Mouse (Mus musculus): ENCODE data around the gene Trim7. TPM values are rescaled to one million over a fixed set of nuclear protein-coding genes. Genes with fewer than 3 reads are reported as not detected.
"Not testable (repeated sequence)": the region's sequence is repeated elsewhere in the genome, so short reads cannot be mapped to it uniquely, and the experiment has no call there.

Trim7 gene
- polyA plus RNA-seq, 1 experiment from 2014 or later: 0.80 TPM

DNA sequence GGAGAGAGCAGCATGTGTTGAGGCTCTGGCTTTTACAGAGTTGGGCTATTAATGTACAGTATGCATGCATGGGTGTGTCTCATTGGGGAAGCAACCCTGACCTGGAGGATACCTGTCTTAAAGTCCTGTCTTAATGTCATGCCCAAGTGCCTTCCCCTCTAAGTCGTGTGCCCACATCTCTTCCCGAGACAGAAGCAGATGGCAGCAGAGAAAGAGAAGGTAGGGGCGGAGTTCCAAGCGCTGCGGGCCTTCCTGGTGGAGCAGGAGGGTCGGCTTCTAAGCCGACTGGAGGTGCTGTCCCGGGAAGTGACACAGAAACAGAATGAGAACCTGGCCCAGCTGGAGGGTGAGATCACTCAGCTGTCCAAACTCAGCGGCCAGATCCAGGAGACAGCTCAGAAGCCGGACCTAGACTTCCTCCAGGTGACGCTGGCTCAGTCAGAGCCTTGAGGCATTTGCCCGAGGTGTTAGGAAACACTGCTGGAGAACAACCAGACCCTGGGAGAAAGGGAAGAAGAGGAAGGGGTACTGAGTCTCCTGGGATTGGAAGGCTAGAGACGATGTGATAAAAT lies 19.4 kb downstream of the Trim7 start:
- Histone ChIP-seq H3K27ac (no peak overlapping the region), H3K4me2 (no peak overlapping the region), H3K36me3 (ENCODE audit: poor library complexity, severe bottlenecking) (no peaks in the 10 kb centered on the region), H3K9me3 (replicated peaks) (no peaks in the 10 kb centered on the region), H3K4me3 (no peak overlapping the region), H3K27me3 (peaks cover 10% of the 10 kb centered on the region), H3K9ac (no peak overlapping the region), H3K4me1 (no peaks in the 10 kb centered on the region)
- 42% methylated on average over 13 of the region's 13 CpGs for WGBS
- no peak for ATAC-seq

GRCm38 (mm10) chr11:48846362-48846761 lies 20.4 kb downstream of the Trim7 start:
- ATAC-seq; H3K27ac ChIP-seq; H3K4me2 ChIP-seq; H3K9me3 ChIP-seq (replicated peaks); H3K4me3 ChIP-seq; H3K36me3 ChIP-seq (ENCODE audit: poor library complexity, severe bottlenecking); H3K9ac ChIP-seq; H3K4me1 ChIP-seq: not testable (repeated sequence)
- H3K27me3 ChIP-seq: peaks cover 10% of the 10 kb centered on the region
- 78% methylated on average over 2 of the region's 2 CpGs for WGBS

DNA sequence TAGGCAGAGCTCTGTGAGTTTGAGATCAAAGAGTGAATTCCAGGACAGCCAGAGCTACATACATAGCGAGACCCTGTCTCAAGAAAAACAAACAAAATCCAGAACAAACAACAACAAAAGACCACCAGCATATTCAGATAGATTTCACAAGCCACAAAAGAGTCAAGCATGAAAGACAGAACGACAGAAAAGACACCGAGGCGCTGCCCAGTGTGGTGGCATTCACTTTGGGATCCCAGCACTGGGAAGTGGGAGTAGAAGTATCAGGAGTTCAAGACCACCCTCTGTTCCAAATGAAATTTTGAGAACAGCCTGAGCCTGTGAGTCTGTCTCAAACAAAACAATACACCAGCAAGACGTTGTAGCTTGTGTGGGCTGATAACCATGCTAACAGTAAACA lies 20.9 kb downstream of the Trim7 start:
- Histone ChIP-seq H3K9me3 (replicated peaks) (no peaks in the 10 kb centered on the region), H3K27ac (no peak overlapping the region), H3K4me1 (no peaks in the 10 kb centered on the region), H3K36me3 (ENCODE audit: poor library complexity, severe bottlenecking) (no peaks in the 10 kb centered on the region), H3K4me2 (no peak overlapping the region), H3K4me3 (no peak overlapping the region), H3K9ac (no peak overlapping the region), H3K27me3 (peaks cover 10% of the 10 kb centered on the region)
- ATAC-seq: no peak
- 66% methylated on average over 5 of the region's 5 CpGs for WGBS

GRCm38 (mm10) chr11:48850240-48850639 lies 24.3 kb downstream of the Trim7 start:
- no peak for ATAC-seq
- no peaks in the 10 kb centered on the region for H3K36me3 ChIP-seq (ENCODE audit: poor library complexity, severe bottlenecking)
- no peak overlapping the region for H3K9ac ChIP-seq
- WGBS: 59% methylated on average over 2 of the region's 2 CpGs
- no peak overlapping the region for H3K4me3 ChIP-seq
- H3K27ac ChIP-seq: no peak overlapping the region
- peaks cover 26% of the 10 kb centered on the region for H3K4me1 ChIP-seq
- H3K4me2 ChIP-seq: no peak overlapping the region
- peaks cover 10% of the 10 kb centered on the region; the same call in 1 of the 2 replicates for H3K27me3 ChIP-seq
- no peaks in the 10 kb centered on the region for H3K9me3 ChIP-seq (replicated peaks)

DNA sequence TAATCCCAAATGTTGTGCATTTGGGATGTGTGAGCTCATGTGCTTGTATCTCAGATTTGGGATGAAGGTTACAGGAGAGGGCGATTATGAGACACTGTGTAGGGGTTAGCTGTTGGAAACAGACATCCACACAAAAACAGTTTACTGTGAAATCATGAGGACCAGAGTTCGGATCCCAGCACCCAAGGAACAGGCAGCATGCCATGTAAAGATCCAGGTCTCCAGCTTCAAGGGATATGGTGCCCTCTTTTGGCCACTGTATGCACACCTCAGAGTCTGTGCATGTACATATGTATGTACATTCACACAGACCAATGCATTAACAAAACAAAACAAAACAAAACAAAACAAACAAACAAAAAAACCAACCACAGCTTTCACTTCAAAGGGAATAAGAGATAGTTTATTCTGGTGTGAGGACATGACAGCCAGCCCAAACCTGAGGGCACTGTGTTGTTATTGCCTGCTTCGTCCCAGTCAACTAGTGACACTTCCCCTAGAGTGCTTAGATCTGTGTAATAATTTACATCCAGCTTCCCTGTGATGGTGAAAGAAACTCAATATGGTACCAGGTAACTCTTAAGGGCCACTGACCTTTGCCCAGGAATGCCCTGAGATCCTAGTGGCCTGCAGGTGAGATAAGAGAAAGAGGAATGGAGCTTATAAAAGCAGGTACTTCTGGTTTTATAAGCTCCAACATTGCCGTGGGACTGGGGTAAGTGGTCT lies 25.5 kb downstream of the Trim7 start:
- 79% methylated on average over 4 of the region's 4 CpGs for WGBS
- H3K27me3 ChIP-seq: peaks cover 10% of the 10 kb centered on the region; the same call in 1 of the 2 replicates

GRCm38 (mm10) chr11:48852190-48852589 lies 26.2 kb downstream of the Trim7 start:
- H3K36me3 ChIP-seq (ENCODE audit: poor library complexity, severe bottlenecking): no peaks in the 10 kb centered on the region
- H3K27ac ChIP-seq: no peak overlapping the region
- peak overlapping the region; percentile 85; the same call in 1 of the 2 replicates for H3K4me2 ChIP-seq
- WGBS: 75% methylated on average over 4 of the region's 4 CpGs
- H3K9me3 ChIP-seq (replicated peaks): no peaks in the 10 kb centered on the region
- H3K27me3 ChIP-seq: peaks cover 10% of the 10 kb centered on the region; the same call in 1 of the 2 replicates
- H3K4me1 ChIP-seq: peaks cover 26% of the 10 kb centered on the region
- no peak for ATAC-seq
- H3K4me3 ChIP-seq: peak overlapping the region; percentile 61; the same call in 1 of the 2 replicates
- H3K9ac ChIP-seq: no peak overlapping the region

More for the DNA sequence above, 25.5 kb downstream of the Trim7 start:
- Histone ChIP-seq H3K9ac (no peak overlapping the region), H3K27ac (no peak overlapping the region), H3K4me2 (no peak overlapping the region), H3K4me3 (no peak overlapping the region), H3K9me3 (replicated peaks) (no peaks in the 10 kb centered on the region), H3K36me3 (ENCODE audit: poor library complexity, severe bottlenecking) (no peaks in the 10 kb centered on the region), H3K4me1 (peaks cover 26% of the 10 kb centered on the region)
- no peak for ATAC-seq

DNA sequence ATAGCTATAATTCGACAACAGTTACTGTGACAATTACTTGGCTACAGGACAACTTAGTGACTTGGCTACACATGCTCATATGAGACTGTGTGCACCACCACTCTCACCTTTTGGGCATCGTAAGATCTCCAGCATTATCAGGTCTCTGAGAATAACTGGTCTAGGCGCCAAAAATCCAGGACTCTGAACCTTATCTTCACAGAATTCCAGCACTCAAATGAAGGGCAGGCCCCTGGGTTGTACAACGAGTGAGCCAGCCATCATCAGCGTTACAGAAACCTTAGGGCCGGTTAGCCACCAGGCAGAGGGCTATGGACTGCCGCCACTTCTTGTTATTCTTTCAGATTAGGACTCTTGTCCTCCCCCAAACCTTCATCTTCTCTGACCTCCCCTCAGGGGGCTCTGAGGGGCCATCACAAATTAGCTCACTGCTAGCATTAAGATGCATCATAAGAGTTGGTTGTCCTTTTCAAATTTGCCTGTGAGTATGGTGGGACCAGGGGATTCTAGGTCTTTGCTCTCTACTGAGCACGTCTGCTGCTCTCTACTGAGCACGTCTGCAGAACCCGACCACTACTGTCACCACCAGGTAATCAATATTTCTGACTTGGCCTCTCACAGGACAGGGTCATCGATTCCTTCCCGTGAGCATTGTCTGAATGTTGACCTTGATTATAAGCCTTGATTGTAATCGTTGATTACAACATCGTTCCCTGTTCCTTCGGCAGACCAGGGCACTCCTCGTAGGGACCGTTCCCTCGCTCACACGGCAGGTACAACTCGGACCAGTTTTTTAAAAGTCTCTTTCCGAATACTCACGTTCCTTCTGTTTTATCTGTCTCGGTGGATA lies 26.9 kb downstream of the Trim7 start:
- no peak overlapping the region for H3K27ac ChIP-seq
- H3K4me1 ChIP-seq: peaks cover 29% of the 10 kb centered on the region
- 7% methylated on average over 23 of the region's 23 CpGs for WGBS
- ATAC-seq: peak; percentile 9
- H3K9ac ChIP-seq: peak overlapping the region; percentile 65
- H3K4me3 ChIP-seq: peak overlapping the region; percentile 61
- H3K9me3 ChIP-seq (replicated peaks): no peaks in the 10 kb centered on the region
- peak overlapping the region; percentile 85 for H3K4me2 ChIP-seq
- peaks cover 10% of the 10 kb centered on the region; the same call in 1 of the 2 replicates for H3K27me3 ChIP-seq
- no peaks in the 10 kb centered on the region for H3K36me3 ChIP-seq (ENCODE audit: poor library complexity, severe bottlenecking)

DNA sequence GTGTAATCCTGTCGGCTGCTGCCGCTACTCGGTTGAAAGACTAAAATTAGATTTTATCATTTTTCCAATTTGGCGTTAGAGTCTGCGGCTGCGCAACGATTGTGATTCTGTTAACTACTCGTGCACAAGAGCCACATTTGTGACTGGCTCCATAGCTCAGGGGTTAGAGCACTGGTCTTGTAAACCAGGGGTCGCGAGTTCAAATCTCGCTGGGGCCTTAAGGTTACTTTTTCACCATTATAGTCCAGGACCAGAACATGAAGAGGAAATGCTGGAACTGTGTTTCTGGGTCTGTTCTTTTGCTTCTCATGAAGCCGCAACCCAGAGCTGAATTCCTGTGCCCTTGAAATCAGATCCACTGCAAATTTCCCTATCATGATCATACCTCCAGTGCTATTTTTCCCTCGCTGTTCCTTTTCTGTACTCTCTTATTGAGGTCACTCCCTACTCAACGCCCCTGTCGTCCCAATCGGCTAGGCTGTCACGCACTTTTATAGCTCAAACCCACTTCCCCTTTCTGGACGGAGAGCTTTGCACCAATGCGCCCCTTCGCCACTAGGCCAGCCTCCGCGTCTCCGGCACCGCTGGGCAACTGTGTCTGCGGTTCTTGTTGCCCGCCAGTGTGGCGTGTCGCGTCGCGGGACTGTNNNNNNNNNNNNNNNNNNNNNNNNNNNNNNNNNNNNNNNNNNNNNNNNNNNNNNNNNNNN lies 27.7 kb downstream of the Trim7 start:
- ATAC-seq: peak; percentile 71
- Histone ChIP-seq H3K9me3 (replicated peaks) (no peaks in the 10 kb centered on the region), H3K4me1 (peaks cover 37% of the 10 kb centered on the region), H3K36me3 (ENCODE audit: poor library complexity, severe bottlenecking) (no peaks in the 10 kb centered on the region), H3K4me3 (peak overlapping the region; percentile 61), H3K27ac (no peak overlapping the region), H3K4me2 (peak overlapping the region; percentile 85), H3K27me3 (peaks cover 8% of the 10 kb centered on the region; the same call in 1 of the 2 replicates), H3K9ac (peak overlapping the region; percentile 65)
- WGBS: under 1% methylated on average over 31 of the region's 31 CpGs

DNA sequence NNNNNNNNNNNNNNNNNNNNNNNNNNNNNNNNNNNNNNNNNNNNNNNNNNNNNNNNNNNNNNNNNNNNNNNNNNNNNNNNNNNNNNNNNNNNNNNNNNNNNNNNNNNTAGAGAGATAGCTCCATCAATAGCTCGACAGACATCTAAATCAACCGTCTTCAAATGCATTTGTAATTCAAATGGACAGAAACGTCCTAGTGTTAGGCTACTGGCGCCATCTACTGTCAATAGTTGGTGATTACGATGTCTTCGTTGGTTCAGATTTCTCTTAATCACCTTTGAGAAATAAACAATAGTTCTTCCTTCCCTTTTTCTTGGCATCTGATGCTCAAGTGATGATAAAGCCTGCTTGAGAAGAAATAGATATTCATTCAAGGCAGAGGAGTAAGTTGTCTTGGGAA lies 33.1 kb downstream of the Trim7 start:
- H3K36me3 ChIP-seq (ENCODE audit: poor library complexity, severe bottlenecking): no peaks in the 10 kb centered on the region
- ATAC-seq: no peak
- no peak overlapping the region for H3K27ac ChIP-seq
- H3K4me2 ChIP-seq: peak overlapping the region; percentile 85
- WGBS: 1% methylated on average over 6 of the region's 6 CpGs
- no peaks in the 10 kb centered on the region for H3K9me3 ChIP-seq (replicated peaks)
- H3K4me1 ChIP-seq: peaks cover 26% of the 10 kb centered on the region
- H3K9ac ChIP-seq: peak overlapping the region; percentile 30; the same call in 1 of the 2 replicates
- peak overlapping the region; percentile 61 for H3K4me3 ChIP-seq
- H3K27me3 ChIP-seq: peaks cover 9% of the 10 kb centered on the region; the same call in 1 of the 2 replicates

GRCm38 (mm10) chr11:48862784-48863319 lies 36.9 kb downstream of the Trim7 start:
- Histone ChIP-seq H3K4me1 (peaks cover 11% of the 10 kb centered on the region), H3K36me3 (ENCODE audit: poor library complexity, severe bottlenecking) (no peaks in the 10 kb centered on the region), H3K27ac (no peak overlapping the region), H3K4me3 (no peak overlapping the region), H3K27me3 (peaks cover 9% of the 10 kb centered on the region; the same call in 1 of the 2 replicates), H3K9me3 (replicated peaks) (no peaks in the 10 kb centered on the region), H3K9ac (no peak overlapping the region), H3K4me2 (no peak overlapping the region)
- WGBS: 80% methylated on average over 1 of the region's 1 CpGs
- no peak for ATAC-seq

DNA sequence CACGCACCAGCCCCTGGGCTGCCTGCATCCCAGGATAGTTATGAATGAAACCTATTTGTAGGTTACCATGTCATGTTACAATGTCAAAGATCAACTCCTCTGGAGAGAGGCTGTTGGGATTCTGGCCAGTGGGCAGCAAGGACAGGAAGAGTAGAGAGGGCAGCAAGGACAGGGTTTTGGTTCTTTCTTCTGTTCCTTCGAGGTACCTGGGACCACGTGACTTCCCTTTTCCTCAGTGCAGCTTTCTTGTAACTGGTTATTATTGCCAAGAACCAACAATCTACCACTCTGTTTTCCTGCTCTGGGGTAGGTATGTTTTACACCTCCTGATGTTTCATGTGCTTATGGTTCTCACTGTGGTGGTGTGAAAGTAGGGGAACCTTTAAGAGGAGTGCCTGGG lies 37.9 kb downstream of the Trim7 start:
- 84% methylated on average over 3 of the region's 3 CpGs for WGBS
- H3K9me3 ChIP-seq (replicated peaks): no peaks in the 10 kb centered on the region
- H3K36me3 ChIP-seq (ENCODE audit: poor library complexity, severe bottlenecking): no peaks in the 10 kb centered on the region
- peaks cover 9% of the 10 kb centered on the region; the same call in 1 of the 2 replicates for H3K27me3 ChIP-seq
- H3K4me2 ChIP-seq: no peak overlapping the region
- no peak overlapping the region for H3K27ac ChIP-seq
- H3K9ac ChIP-seq: no peak overlapping the region
- no peak for ATAC-seq
- H3K4me3 ChIP-seq: no peak overlapping the region
- 0 out of 2 replicates have a peak, but pooled peaks cover 1% of the 10 kb centered on the region for H3K4me1 ChIP-seq

Data from forebrain, embryonic 13.5 days (tissue).